Mouse (Mus musculus) testis, adult 2 months (tissue): Measurements from ENCODE around the gene Gls2. TPM values are rescaled to one million over a fixed set of nuclear protein-coding genes. Genes with fewer than 3 reads are reported as not detected.

Experiments used
- H3K27ac ChIP-seq: fragments of 200-500 bp; 2 replicates; pipeline ENCODE4 v1.5.1; 2012; ENCODE audit warnings: low read depth, low read length; ENCODE audit not compliant: control insufficient read depth, insufficient read depth
- H3K27me3 ChIP-seq: fragments of 200-500 bp; 2 replicates; pipeline ENCODE4 v1.6.1; 2012; ENCODE audit warnings: mild to moderate bottlenecking, low read length, moderate library complexity; ENCODE audit not compliant: control insufficient read depth, insufficient read depth
- H3K36me3 ChIP-seq: fragments of 200-500 bp; 2 replicates; pipeline ENCODE4 v1.6.1; 2012; ENCODE audit warnings: mild to moderate bottlenecking, low read length; ENCODE audit not compliant: control insufficient read depth, insufficient read depth
- H3K4me1 ChIP-seq: fragments of 200-500 bp; 2 replicates; pipeline ENCODE4 v1.6.1; 2012; ENCODE audit warnings: low read length; ENCODE audit not compliant: control insufficient read depth, insufficient read depth
- H3K4me3 ChIP-seq: fragments of 200-500 bp; 2 replicates; pipeline ENCODE4 v1.5.1; 2012; ENCODE audit warnings: low read depth, mild to moderate bottlenecking, low read length, moderate library complexity, mixed read lengths; ENCODE audit not compliant: control insufficient read depth
- CTCF ChIP-seq: fragments of 200-500 bp; IDR thresholded peaks from 2 replicates; pipeline ENCODE4 v1.5.1; 2012; ENCODE audit warnings: low read depth, mild to moderate bottlenecking, inconsistent platforms, low read length, moderate library complexity; ENCODE audit not compliant: control insufficient read depth, insufficient read depth, insufficient replicate concordance
- POLR2A ChIP-seq: fragments of 200-500 bp; IDR thresholded peaks from 2 replicates; pipeline ENCODE4 v1.6.1; 2012; ENCODE audit warnings: low read depth, mild to moderate bottlenecking, inconsistent platforms, low read length, moderate library complexity; ENCODE audit not compliant: control insufficient read depth
- polyA plus RNA-seq: library from polyadenylated mRNA; depleted of rRNA; stranded (reverse); fragments of >200 nt; gene quantifications from 2 replicates; pipeline ENCODE4 v1.2.3, GENCODE M21; 2012

The Gls2 gene
- polyA plus RNA-seq, 1 experiment, result 3.7 TPM

DNA sequence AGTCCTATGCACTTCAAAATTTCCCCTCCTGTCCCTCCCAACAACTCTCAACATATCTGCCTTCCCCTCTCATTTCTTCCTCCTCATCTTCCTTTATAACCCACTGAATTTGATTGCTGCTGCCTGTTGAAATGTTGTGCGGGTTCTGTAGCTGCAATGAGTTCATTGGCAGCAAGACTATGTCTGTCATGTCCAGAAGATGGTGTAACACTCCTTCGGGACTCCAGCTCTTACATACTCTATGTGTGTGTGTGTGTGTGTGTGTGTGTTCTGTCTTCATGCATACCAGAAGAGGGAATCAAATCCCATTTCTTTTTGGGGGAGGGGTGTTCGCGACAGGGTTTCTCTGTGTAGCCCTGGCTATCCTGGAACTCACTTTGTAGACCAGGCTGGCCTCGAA, 20.7 kb downstream of the Gls2 start:
- H3K4me3 ChIP-seq, result no peak overlapping the region
- H3K27ac ChIP-seq, result no peak overlapping the region
- H3K36me3 ChIP-seq, result no peaks in the 10 kb centered on the region
- H3K27me3 ChIP-seq, result no peaks in the 10 kb centered on the region
- TF ChIP-seq CTCF (no peak), POLR2A (no peak)
- peaks cover 9% of the 10 kb centered on the region for H3K4me1 ChIP-seq

GRCm38 (mm10) chr10:128218387-128219117, 24.3 kb downstream of the Gls2 start:
- H3K27ac ChIP-seq, result no peak overlapping the region
- H3K27me3 ChIP-seq, result no peaks in the 10 kb centered on the region
- H3K36me3 ChIP-seq, result no peaks in the 10 kb centered on the region
- no peak overlapping the region for H3K4me3 ChIP-seq
- TF ChIP-seq POLR2A (no peak), CTCF (no peak)
- H3K4me1 ChIP-seq, result no peaks in the 10 kb centered on the region; the same call in none of the 2 replicates

DNA sequence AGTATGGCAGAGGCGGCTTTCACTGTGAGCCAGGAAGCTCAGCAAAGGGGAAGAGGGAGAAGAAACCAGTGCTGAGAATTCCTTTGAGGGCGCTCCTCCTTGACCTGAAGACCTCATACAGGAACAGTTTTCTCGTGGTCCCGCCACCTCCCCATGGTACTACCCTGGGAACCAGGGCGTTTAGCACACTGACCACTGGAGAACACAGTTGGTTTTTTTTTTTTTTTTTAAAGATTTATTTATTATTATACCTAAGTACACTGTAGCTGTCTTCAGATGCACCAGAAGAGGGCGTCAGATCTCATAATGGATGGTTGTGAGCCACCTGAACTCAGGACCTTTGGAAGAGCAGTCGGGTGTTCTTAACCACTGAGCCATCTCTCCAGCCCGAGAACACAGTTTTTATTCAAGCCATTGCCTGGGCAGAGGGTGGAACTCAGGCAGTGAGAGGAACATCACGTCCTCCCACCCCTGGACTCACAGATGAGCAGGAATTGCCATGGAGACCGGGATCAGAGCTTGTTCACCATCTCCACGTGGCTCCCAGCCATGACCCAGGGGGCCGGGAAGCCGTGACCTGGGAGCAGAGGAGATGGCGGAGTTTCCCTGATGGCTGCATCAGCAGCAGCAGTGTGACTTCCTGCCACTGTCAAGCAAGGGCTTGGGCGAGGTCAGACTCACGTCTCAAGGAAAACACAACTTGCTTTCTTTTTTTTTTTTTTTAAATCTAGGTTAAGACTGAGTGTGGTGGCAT, 27.5 kb downstream of the Gls2 start:
- Histone ChIP-seq H3K36me3 (no peaks in the 10 kb centered on the region), H3K4me3 (no peak overlapping the region), H3K27me3 (no peaks in the 10 kb centered on the region), H3K4me1 (peaks cover 10% of the 10 kb centered on the region), H3K27ac (no peak overlapping the region)
- TF ChIP-seq POLR2A, result no peak
- no peak for TF ChIP-seq CTCF

DNA sequence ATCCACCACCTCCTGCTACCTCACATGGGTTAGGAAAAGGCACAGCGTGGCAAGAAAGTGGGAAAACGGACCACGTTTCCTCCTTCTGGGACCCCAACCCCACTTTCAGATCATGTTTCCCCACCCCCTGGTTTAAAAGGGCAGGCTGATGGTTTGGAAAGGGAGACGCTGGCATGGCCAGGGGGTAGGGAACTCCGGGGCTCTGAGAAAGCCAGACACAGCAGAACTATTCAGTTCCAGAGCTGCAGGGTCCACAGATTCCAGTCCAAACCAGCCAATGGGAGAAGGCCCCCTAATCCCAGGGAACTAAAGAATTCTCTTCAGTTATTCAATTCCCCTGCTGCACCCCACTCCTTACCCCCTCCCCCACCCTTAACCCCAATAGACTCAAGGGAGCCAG, 30.8 kb downstream of the Gls2 start:
- TF ChIP-seq POLR2A, result no peak
- TF ChIP-seq CTCF, result no peak
- Histone ChIP-seq H3K4me3 (no peak overlapping the region), H3K4me1 (peaks cover 10% of the 10 kb centered on the region), H3K27me3 (no peaks in the 10 kb centered on the region), H3K27ac (no peak overlapping the region), H3K36me3 (no peaks in the 10 kb centered on the region)

- no peak within 1 kb of the TSS for H3K4me3 ChIP-seq
- TF ChIP-seq POLR2A, result no peak
- TF ChIP-seq CTCF, result no peak
- H3K4me1 ChIP-seq, result peaks cover 10% of the 10 kb centered on the region
- H3K27me3 ChIP-seq, result no peaks in the 10 kb centered on the region
- H3K27ac ChIP-seq, result no peak within 1 kb of the TSS
- H3K36me3 ChIP-seq, result no peaks in the 10 kb centered on the region
Measured at GRCm38 (mm10) chr10:128225538-128225937, 31.3 kb downstream of the Gls2 start, which contains the start of gene Mip. Gene Mip, plus strand, starts transcription at chr10:128225838.

DNA sequence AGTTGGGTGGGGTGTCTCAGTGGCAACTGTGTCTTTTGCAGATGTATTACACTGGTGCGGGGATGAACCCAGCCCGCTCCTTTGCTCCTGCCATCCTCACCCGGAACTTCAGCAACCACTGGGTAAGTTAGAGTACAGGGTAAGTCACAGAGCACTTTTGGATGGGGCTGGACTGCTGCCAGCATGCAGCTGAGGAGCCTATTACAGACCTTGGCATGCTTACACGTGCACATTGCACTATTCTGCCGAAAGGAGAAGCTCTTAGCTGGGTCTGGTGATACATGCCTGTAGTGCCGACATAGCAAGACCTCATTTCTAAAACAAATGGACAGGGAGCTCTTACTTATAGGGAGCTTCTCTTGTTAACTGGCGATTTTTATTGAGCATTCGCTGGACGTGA, 33.3 kb downstream of the Gls2 start:
- Histone ChIP-seq H3K36me3 (no peaks in the 10 kb centered on the region), H3K27me3 (no peaks in the 10 kb centered on the region), H3K27ac (no peak overlapping the region), H3K4me1 (peaks cover 13% of the 10 kb centered on the region), H3K4me3 (no peak overlapping the region)
- TF ChIP-seq POLR2A, result no peak
- no peak for TF ChIP-seq CTCF

GRCm38 (mm10) chr10:128228009-128228408, 33.8 kb downstream of the Gls2 start:
- Histone ChIP-seq H3K27ac (no peak overlapping the region), H3K27me3 (no peaks in the 10 kb centered on the region), H3K4me1 (peaks cover 16% of the 10 kb centered on the region), H3K4me3 (no peak overlapping the region), H3K36me3 (no peaks in the 10 kb centered on the region)
- TF ChIP-seq POLR2A (no peak), CTCF (no peak)

- Histone ChIP-seq H3K27ac (no peak overlapping the region), H3K4me3 (no peak overlapping the region)
- TF ChIP-seq CTCF (no peak), POLR2A (no peak)
Measured at GRCm38 (mm10) chr10:128230582-128230981, 36.3 kb downstream of the Gls2 start.

More at GRCm38 (mm10) chr10:128230582-128230981, 36.3 kb downstream of the Gls2 start:
- H3K27me3 ChIP-seq, result no peaks in the 10 kb centered on the region
- no peaks in the 10 kb centered on the region for H3K36me3 ChIP-seq
- peaks cover 9% of the 10 kb centered on the region for H3K4me1 ChIP-seq
